Mouse (Mus musculus) lung, postnatal 0 days (tissue): Measurements from ENCODE around the gene Ppm1l.

Source experiments
- CTCF ChIP-seq: IDR thresholded peaks from 2 replicates; pipeline ENCODE4 v1.5.1; 2016; ENCODE audit warnings: antibody characterized with exemption, mild to moderate bottlenecking
- EP300 ChIP-seq: IDR thresholded peaks from 2 replicates; pipeline ENCODE4 v1.6.1; 2016; ENCODE audit warnings: antibody characterized with exemption, mild to moderate bottlenecking, control low read depth

DNA sequence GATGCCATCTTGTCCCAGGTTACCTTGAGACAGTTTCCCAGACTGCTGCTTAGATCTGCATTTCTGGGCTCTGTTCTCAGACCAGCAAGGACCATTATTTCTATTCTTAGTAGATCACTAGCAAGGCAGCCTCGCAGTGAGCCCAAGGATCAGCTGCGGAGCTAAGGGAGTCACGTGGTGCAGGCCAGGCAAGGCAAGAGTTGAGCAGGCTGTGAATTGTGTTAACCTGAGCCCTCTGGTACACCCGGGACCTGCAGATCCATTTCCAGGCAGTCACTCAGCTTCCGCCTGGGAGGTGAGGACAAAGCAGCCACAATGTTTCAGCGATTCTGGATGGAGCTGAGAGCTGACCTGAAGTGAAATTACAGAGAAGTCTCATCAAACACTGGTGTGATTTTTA is 185.3 kb downstream of the Ppm1l start:
- TF ChIP-seq CTCF (no peak), EP300 (no peak)
